7 mouse cellular contexts compared by ENCODE assay signal in the genomic region with DNA sequence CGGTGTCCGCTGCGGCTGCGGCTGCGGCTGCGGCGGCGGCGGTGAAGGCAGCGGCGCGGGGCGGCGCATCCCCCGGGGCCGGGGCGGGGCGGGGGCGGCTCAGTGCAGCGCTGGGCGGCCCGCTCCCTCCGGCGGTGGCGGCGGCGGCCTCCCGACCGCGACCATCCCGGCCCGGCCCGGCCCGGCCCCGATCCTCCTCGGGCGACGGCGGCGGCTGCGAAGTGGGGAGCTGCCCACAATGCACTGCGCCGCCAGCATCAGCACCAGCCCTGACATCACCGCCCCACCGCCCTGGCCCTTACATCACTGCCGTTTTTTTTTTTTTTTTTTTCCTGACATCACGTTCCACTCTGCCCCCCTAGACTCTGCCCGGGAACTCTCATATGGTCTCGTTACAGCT. TPM values are rescaled to one million over a fixed set of nuclear protein-coding genes. Genes with fewer than 3 reads are reported as not detected.
DNase-seq lines count a peak whose midpoint lies in the region; ATAC-seq and TF ChIP-seq lines count a peak whose summit lies in the region.

Gene Ttbk1 (minus strand): TSS at position 245 of the 400 bp plus-strand sequence.

- H3K36me3 ChIP-seq in embryonic facial prominence, embryonic 13.5 days: no peaks in the 10 kb centered on the region
- no peaks in the 10 kb centered on the region for H3K36me3 ChIP-seq in intestine, postnatal 0 days (ENCODE audit: control insufficient read depth, insufficient read depth)
- H3K36me3 ChIP-seq in midbrain, embryonic 10.5 days: no peaks in the 10 kb centered on the region
- H3K36me3 ChIP-seq in stomach, embryonic 16.5 days (ENCODE audit: control insufficient read depth, insufficient read depth, low read length): no peaks in the 10 kb centered on the region

- H3K4me3 ChIP-seq in embryonic facial prominence, embryonic 13.5 days: peak within 1 kb of the TSS; percentile 49
- peak within 1 kb of the TSS; percentile 29 for H3K4me3 ChIP-seq in intestine, postnatal 0 days (ENCODE audit: low read depth, low read length)
- peak within 1 kb of the TSS; percentile 83 for H3K4me3 ChIP-seq in midbrain, embryonic 10.5 days
- H3K4me3 ChIP-seq in stomach, embryonic 16.5 days (replicated peaks; ENCODE audit: low read length): peak within 1 kb of the TSS; percentile 41

- no peak for ATAC-seq in embryonic facial prominence, embryonic 13.5 days (ENCODE audit: insufficient number of reproducible peaks, insufficient read depth, low FRiP score, low TSS enrichment, low read depth)
- ATAC-seq in intestine, postnatal 0 days: no peak
- no peak for ATAC-seq in stomach, embryonic 16.5 days (ENCODE audit: insufficient read depth, low FRiP score)

- H3K27me3 ChIP-seq in embryonic facial prominence, embryonic 13.5 days: peaks cover 84% of the 10 kb centered on the region
- peaks cover 63% of the 10 kb centered on the region for H3K27me3 ChIP-seq in intestine, postnatal 0 days (replicated peaks; ENCODE audit: control insufficient read depth, insufficient read depth, low read length)
- peaks cover 75% of the 10 kb centered on the region for H3K27me3 ChIP-seq in midbrain, embryonic 10.5 days (ENCODE audit: low read depth, poor library complexity, severe bottlenecking)
- peaks cover 58% of the 10 kb centered on the region for H3K27me3 ChIP-seq in stomach, embryonic 16.5 days (ENCODE audit: control insufficient read depth, insufficient read depth, low read length)

- H3K4me2 ChIP-seq in embryonic facial prominence, embryonic 13.5 days: peak within 1 kb of the TSS; percentile 72
- peak within 1 kb of the TSS; percentile 52 for H3K4me2 ChIP-seq in intestine, postnatal 0 days (replicated peaks; ENCODE audit: low read depth)
- peak within 1 kb of the TSS; percentile 55 for H3K4me2 ChIP-seq in stomach, embryonic 16.5 days (ENCODE audit: low read depth, low read length)

- H3K4me1 ChIP-seq in embryonic facial prominence, embryonic 13.5 days: peaks cover 15% of the 10 kb centered on the region
- no peaks in the 10 kb centered on the region for H3K4me1 ChIP-seq in intestine, postnatal 0 days (replicated peaks; ENCODE audit: control insufficient read depth, insufficient read depth, low read length)
- H3K4me1 ChIP-seq in midbrain, embryonic 10.5 days: peaks cover 41% of the 10 kb centered on the region
- H3K4me1 ChIP-seq in stomach, embryonic 16.5 days (ENCODE audit: control insufficient read depth, insufficient read depth, low read length): peaks cover 6% of the 10 kb centered on the region

- no peak within 1 kb of the TSS for H3K27ac ChIP-seq in embryonic facial prominence, embryonic 13.5 days
- no peak within 1 kb of the TSS for H3K27ac ChIP-seq in intestine, postnatal 0 days (ENCODE audit: low read depth, low read length)
- peak within 1 kb of the TSS; percentile 83 for H3K27ac ChIP-seq in midbrain, embryonic 10.5 days (replicated peaks)
- no peak within 1 kb of the TSS for H3K27ac ChIP-seq in stomach, embryonic 16.5 days (ENCODE audit: low read length)

- no peak for TF ChIP-seq CTCF in intestine, postnatal 0 days (IDR thresholded peaks at IDR 0.05; ENCODE audit: low read depth)

- H3K9me3 ChIP-seq in embryonic facial prominence, embryonic 13.5 days: no peaks in the 10 kb centered on the region
- H3K9me3 ChIP-seq in intestine, postnatal 0 days (ENCODE audit: control insufficient read depth): no peaks in the 10 kb centered on the region
- H3K9me3 ChIP-seq in midbrain, embryonic 10.5 days (replicated peaks): no peaks in the 10 kb centered on the region
- no peaks in the 10 kb centered on the region for H3K9me3 ChIP-seq in stomach, embryonic 16.5 days (replicated peaks; ENCODE audit: control insufficient read depth, low read length)

- WGBS in embryonic facial prominence, embryonic 13.5 days: 1% methylated on average over 14 of the region's 49 CpGs
- 2% methylated on average over 43 of the region's 49 CpGs for WGBS in intestine, postnatal 0 days
- 6% methylated on average over 38 of the region's 49 CpGs for WGBS in midbrain, embryonic 10.5 days
- WGBS in stomach, embryonic 16.5 days: under 1% methylated on average over 43 of the region's 49 CpGs

- peak within 1 kb of the TSS; percentile 58 for H3K9ac ChIP-seq in embryonic facial prominence, embryonic 13.5 days
- H3K9ac ChIP-seq in intestine, postnatal 0 days (ENCODE audit: low read depth, low read length): no peak within 1 kb of the TSS
- H3K9ac ChIP-seq in stomach, embryonic 16.5 days (ENCODE audit: low read length): peak within 1 kb of the TSS; percentile 54; the same call in 1 of the 2 replicates

- peak; percentile 24 to 35 for DNase-seq in B cell, adult 2 months
- peak; percentile 63 for DNase-seq in CD4-positive, CD25-positive, alpha-beta regulatory T cell, adult 2 months (ENCODE audit: low read depth, low spot score)
- DNase-seq in midbrain, embryonic 10.5 days (ENCODE audit: low spot score): peak; percentile 48
- DNase-seq in thymus, postnatal 36 days: no peak

RNA-seq across cellular contexts. Expression of gene Ttbk1, which starts in this region (rescaled TPM):
- 0.14 and 0.27 TPM in 2 replicates for polyA plus RNA-seq in embryonic facial prominence, embryonic 13.5 days (2015; fragmentation: Nextera tagmentation; extraction: Ambion mirVana)
- 0.09 and 0.16 TPM in 2 replicates for polyA plus RNA-seq in intestine, postnatal 0 days (2015; fragmentation: Nextera tagmentation; extraction: Ambion mirVana)
- polyA plus RNA-seq in midbrain, embryonic 10.5 days (2016; fragmentation: Nextera tagmentation; extraction: Ambion mirVana): 0.81 and 1.8 TPM in 2 replicates
- 0.12 and 0.19 TPM in 2 replicates for polyA plus RNA-seq in stomach, embryonic 16.5 days (2015; fragmentation: Nextera tagmentation; extraction: Ambion mirVana)

Comparison
In these comparisons a context has a peak if more than half of its experiments do, and no peak if none do; other contexts are left out.
1. DNase-seq: peak in B cell, adult 2 months (2 of 2), CD4-positive, CD25-positive, alpha-beta regulatory T cell, adult 2 months (single experiment) and midbrain, embryonic 10.5 days (single experiment); none in thymus, postnatal 36 days (0 of 2).
2. H3K4me3 ChIP-seq: peak in every context shown above with its lines; median percentile 83 in midbrain, embryonic 10.5 days; 49 in embryonic facial prominence, embryonic 13.5 days; 41 in stomach, embryonic 16.5 days; 29 in intestine, postnatal 0 days.
3. Peak in every context shown above with its lines, with median percentiles within 50 percentile points of each other: H3K4me2 ChIP-seq.